Mouse (Mus musculus) splenic B cell, adult 2 months (primary cell): ENCODE measurements around the gene Prf1.

Source experiments
- DNase-seq: peaks from one replicate; pipeline ENCODE4 v3.0.0-alpha.2; 2011; ENCODE audit warnings: low read depth, low spot score
- H3K27me3 ChIP-seq: 2 replicates; pipeline ENCODE4 v1.6.1; 2012; ENCODE audit warnings: mild to moderate bottlenecking, low read length, moderate library complexity, mixed read lengths; ENCODE audit not compliant: control insufficient read depth, poor library complexity, insufficient read depth, severe bottlenecking
- H3K36me3 ChIP-seq: 2 replicates; pipeline ENCODE4 v1.6.1; 2012; ENCODE audit warnings: mild to moderate bottlenecking, low read length, moderate library complexity, mixed read lengths; ENCODE audit not compliant: control insufficient read depth, poor library complexity, insufficient read depth, severe bottlenecking

Prf1 gene

GRCm38 (mm10) chr10:61297477-61297876, at the start of gene Prf1:
TSS of gene Prf1 (plus strand) at chr10:61297833.
- Histone ChIP-seq H3K27me3 (no peaks in the 10 kb centered on the region), H3K36me3 (no peaks in the 10 kb centered on the region)
- DNase-seq = peak; percentile 62

GRCm38 (mm10) chr10:61248596-61249114, 49.0 kb upstream of the Prf1 start:
- no peaks in the 10 kb centered on the region for H3K36me3 ChIP-seq
- no peak for DNase-seq
- no peaks in the 10 kb centered on the region for H3K27me3 ChIP-seq

GRCm38 (mm10) chr10:61249951-61250350, 47.7 kb upstream of the Prf1 start:
- no peak for DNase-seq
- no peaks in the 10 kb centered on the region for H3K27me3 ChIP-seq
- no peaks in the 10 kb centered on the region for H3K36me3 ChIP-seq

GRCm38 (mm10) chr10:61254761-61255160, 42.9 kb upstream of the Prf1 start:
- no peaks in the 10 kb centered on the region for H3K36me3 ChIP-seq
- no peaks in the 10 kb centered on the region for H3K27me3 ChIP-seq
- no peak for DNase-seq

- no peak for DNase-seq
- no peaks in the 10 kb centered on the region for H3K36me3 ChIP-seq
- no peaks in the 10 kb centered on the region for H3K27me3 ChIP-seq
These were observed 42.4 kb upstream of the Prf1 start for GRCm38 (mm10) chr10:61255190-61255589.

- no peak for DNase-seq
- no peaks in the 10 kb centered on the region for H3K36me3 ChIP-seq
- H3K27me3 ChIP-seq = no peaks in the 10 kb centered on the region
These were observed 41.0 kb upstream of the Prf1 start for GRCm38 (mm10) chr10:61256665-61257064.

- DNase-seq = no peak
- Histone ChIP-seq H3K36me3 (no peaks in the 10 kb centered on the region), H3K27me3 (no peaks in the 10 kb centered on the region)
These were observed 39.5 kb upstream of the Prf1 start for GRCm38 (mm10) chr10:61258131-61258530.

- no peaks in the 10 kb centered on the region for H3K36me3 ChIP-seq
- DNase-seq = no peak
- no peaks in the 10 kb centered on the region for H3K27me3 ChIP-seq
These were observed 36.1 kb upstream of the Prf1 start for GRCm38 (mm10) chr10:61261229-61262156.

- no peaks in the 10 kb centered on the region for H3K27me3 ChIP-seq
- DNase-seq = no peak
- H3K36me3 ChIP-seq = no peaks in the 10 kb centered on the region
These were observed 34.0 kb upstream of the Prf1 start for GRCm38 (mm10) chr10:61263606-61264005.

GRCm38 (mm10) chr10:61267378-61267777, 30.3 kb upstream of the Prf1 start:
- no peak for DNase-seq
- Histone ChIP-seq H3K27me3 (0 out of 2 replicates have a peak, but pooled peaks cover 2% of the 10 kb centered on the region), H3K36me3 (no peaks in the 10 kb centered on the region)

GRCm38 (mm10) chr10:61272089-61272626, 25.5 kb upstream of the Prf1 start:
- H3K36me3 ChIP-seq = no peaks in the 10 kb centered on the region
- DNase-seq = no peak
- H3K27me3 ChIP-seq = 0 out of 2 replicates have a peak, but pooled peaks cover 2% of the 10 kb centered on the region

- DNase-seq = no peak
- H3K36me3 ChIP-seq = no peaks in the 10 kb centered on the region
- H3K27me3 ChIP-seq = 0 out of 2 replicates have a peak, but pooled peaks cover 2% of the 10 kb centered on the region
These were observed 25.0 kb upstream of the Prf1 start for GRCm38 (mm10) chr10:61272631-61273030.

GRCm38 (mm10) chr10:61273081-61273843, 24.4 kb upstream of the Prf1 start, which contains the start of gene Adamts14:
TSS of gene Adamts14 (minus strand) at chr10:61273438.
- H3K36me3 ChIP-seq = no peaks in the 10 kb centered on the region
- no peak for DNase-seq
- H3K27me3 ChIP-seq = 0 out of 2 replicates have a peak, but pooled peaks cover 2% of the 10 kb centered on the region

- DNase-seq = no peak
- 0 out of 2 replicates have a peak, but pooled peaks cover 2% of the 10 kb centered on the region for H3K27me3 ChIP-seq
- H3K36me3 ChIP-seq = no peaks in the 10 kb centered on the region
These were observed 23.8 kb upstream of the Prf1 start for GRCm38 (mm10) chr10:61273844-61274215.
